Mouse (Mus musculus) kidney, adult 2 months (tissue): ENCODE data around the gene Hcn3. TPM values are rescaled to one million over a fixed set of nuclear protein-coding genes. Genes with fewer than 3 reads are reported as not detected.

Source experiments
- DNase-seq: peaks from one replicate; pipeline ENCODE4 v3.0.0; 2021
- H3K27ac ChIP-seq: fragments of 200-500 bp; 2 replicates; pipeline ENCODE4 v1.5.1; 2012; ENCODE audit warnings: low read depth, low read length, control low read depth, inconsistent platforms; ENCODE audit not compliant: insufficient read depth
- H3K27me3 ChIP-seq: fragments of 200-500 bp; replicated peaks from 2 replicates; pipeline ENCODE4 v1.6.1; 2012; ENCODE audit warnings: mild to moderate bottlenecking, moderate library complexity, low read length, inconsistent platforms; ENCODE audit not compliant: control insufficient read depth, insufficient read depth
- H3K36me3 ChIP-seq: fragments of 200-500 bp; 2 replicates; pipeline ENCODE4 v1.6.1; 2012; ENCODE audit warnings: mild to moderate bottlenecking, moderate library complexity, low read length, inconsistent platforms; ENCODE audit not compliant: control insufficient read depth, insufficient read depth
- H3K4me1 ChIP-seq: fragments of 200-500 bp; 2 replicates; pipeline ENCODE4 v1.6.1; 2011; ENCODE audit warnings: low read length; ENCODE audit not compliant: control insufficient read depth, insufficient read depth
- H3K4me3 ChIP-seq: fragments of 200-500 bp; 2 replicates; pipeline ENCODE4 v1.5.1; 2011; ENCODE audit warnings: mild to moderate bottlenecking, low read depth, low read length, control low read depth; ENCODE audit not compliant: insufficient read depth
- CTCF ChIP-seq: fragments of 200-500 bp; conservative IDR thresholded peaks from 2 replicates; pipeline ENCODE4 v1.5.1; 2011; ENCODE audit warnings: low read depth, mild to moderate bottlenecking, control low read depth, low read length, moderate library complexity, mixed read lengths; ENCODE audit not compliant: insufficient read depth, insufficient read length
- POLR2A ChIP-seq: fragments of 200-500 bp; IDR thresholded peaks from one replicate; pipeline ENCODE4 v1.6.1; 2011; ENCODE audit warnings: low read depth, low read length, control low read depth
- WGBS: fragments of 180-500 bp; shearing (Covaris S2); methylation state at CpG from one replicate; pipeline ENCODE4 v1.1.7; 2018; 5-methylcytosine and 5-hydroxymethylcytosine counted together
- polyA plus RNA-seq: library from polyadenylated mRNA; depleted of rRNA; stranded (reverse); fragments of >200 nt; gene quantifications from 2 replicates; pipeline ENCODE4 v1.2.3, GENCODE M21; 2012

Gene Hcn3
- polyA plus RNA-seq, 1 experiment: 1.4 TPM

DNA sequence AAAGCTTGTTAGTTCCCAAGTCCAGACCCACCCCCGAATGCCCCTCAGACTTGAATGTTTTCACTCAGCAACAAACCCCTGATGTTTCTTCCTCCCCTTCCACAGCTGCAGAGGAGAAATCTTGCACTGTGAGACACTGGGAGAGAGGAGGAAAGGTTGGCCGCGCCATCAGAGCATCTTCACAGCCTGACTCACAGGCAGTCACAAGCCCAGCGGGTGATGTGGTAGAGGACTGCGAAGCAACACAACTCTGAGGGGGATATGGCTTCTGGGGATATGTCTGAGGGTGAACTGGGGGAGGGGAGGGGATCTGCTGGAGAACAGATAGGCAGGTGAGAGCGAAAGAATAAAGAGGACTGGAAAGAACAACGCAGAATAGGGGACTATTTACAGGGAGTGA, 1.3 kb downstream of the Hcn3 start:
- TF ChIP-seq POLR2A (no peak), CTCF (no peak)
- Histone ChIP-seq H3K27ac (no peak overlapping the region), H3K4me1 (no peaks in the 10 kb centered on the region), H3K4me3 (no peak overlapping the region), H3K36me3 (no peaks in the 10 kb centered on the region), H3K27me3 (no peaks in the 10 kb centered on the region)
- no peak for DNase-seq
- WGBS: 23% methylated on average over 7 of the region's 7 CpGs

DNA sequence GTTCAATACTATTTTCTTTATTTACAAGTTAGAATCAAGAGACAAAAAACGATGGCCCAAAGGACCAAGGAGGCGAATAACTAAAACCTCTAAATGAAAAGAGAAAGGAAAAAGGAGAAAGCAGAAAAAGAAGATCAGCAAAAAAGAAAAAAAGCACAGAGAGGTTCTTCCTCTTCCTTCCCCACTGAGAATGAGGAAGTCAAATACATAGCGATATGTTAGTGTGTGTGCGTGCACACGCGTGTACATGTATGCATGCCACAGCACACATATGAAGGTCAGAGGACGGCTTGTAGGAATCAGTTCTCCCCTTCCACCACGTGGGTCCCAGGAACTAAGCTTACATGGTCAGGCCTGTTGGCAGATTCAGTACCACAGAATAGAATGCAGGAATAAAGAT, 3.0 kb downstream of the Hcn3 start:
- Histone ChIP-seq H3K4me3 (no peak overlapping the region), H3K27me3 (no peaks in the 10 kb centered on the region), H3K36me3 (no peaks in the 10 kb centered on the region), H3K4me1 (no peaks in the 10 kb centered on the region), H3K27ac (no peak overlapping the region)
- TF ChIP-seq POLR2A (no peak), CTCF (no peak)
- 85% methylated on average over 8 of the region's 8 CpGs for WGBS
- no peak for DNase-seq

DNA sequence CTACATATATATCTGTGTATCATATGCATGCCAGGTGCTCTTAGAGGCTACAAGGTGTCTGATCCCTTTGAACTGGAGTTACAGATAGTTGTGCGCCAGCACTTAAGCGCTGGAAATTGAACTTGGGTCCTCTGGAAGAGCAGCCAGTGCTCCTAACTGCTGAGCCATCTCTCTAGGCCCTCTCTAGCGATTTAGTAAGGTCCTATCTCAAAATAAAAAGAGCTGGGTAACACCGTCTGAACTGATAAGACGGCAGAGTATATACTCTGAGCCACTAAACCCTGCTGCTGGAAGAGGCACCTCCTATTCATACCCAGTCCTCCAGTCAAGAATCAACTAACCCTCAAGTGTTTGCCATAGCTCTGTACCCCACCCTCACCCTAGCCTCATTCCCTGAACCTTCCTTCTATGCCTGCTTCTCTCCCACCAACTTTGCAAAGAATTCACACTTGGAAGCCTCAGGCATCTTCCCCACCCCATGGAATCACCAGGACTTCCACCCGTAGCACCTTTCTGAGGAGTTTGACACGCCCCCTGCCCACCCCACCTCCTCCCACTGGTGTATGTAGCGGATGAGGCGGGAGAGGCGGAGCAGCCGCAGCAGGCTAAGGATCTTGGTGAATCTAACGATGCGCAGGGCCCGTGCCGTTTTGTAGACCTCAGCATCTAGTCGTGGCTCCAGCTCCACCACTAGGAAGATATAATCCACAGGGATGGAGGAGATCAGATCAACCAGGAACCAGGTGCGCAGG, 7.7 kb downstream of the Hcn3 start:
- Histone ChIP-seq H3K4me3 (no peak overlapping the region), H3K4me1 (no peaks in the 10 kb centered on the region), H3K36me3 (no peaks in the 10 kb centered on the region), H3K27me3 (no peaks in the 10 kb centered on the region), H3K27ac (no peak overlapping the region)
- TF ChIP-seq POLR2A: no peak
- TF ChIP-seq CTCF: no peak
- no peak for DNase-seq
- 57% methylated on average over 17 of the region's 17 CpGs for WGBS

DNA sequence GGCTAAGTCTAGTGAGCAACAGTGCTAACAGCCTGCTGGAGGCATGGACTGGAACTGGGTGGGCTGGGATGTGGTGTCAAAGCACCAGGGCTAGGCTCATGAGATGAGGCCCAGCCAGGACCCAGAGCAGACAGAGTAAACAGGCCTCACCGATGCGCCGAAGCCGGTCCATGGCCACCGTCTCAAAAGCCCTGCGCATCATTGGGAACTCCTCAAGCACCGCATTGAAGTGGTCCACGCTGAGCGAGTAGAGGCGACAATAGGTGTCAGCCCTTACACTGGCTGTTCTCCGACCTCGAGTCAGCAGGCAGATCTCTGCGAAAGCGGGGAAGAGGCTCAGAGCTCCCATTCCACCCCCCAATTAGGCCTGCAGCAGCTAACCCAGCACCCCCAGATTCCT, 11.4 kb downstream of the Hcn3 start:
- Histone ChIP-seq H3K36me3 (no peaks in the 10 kb centered on the region), H3K27ac (no peak overlapping the region), H3K27me3 (no peaks in the 10 kb centered on the region), H3K4me1 (no peaks in the 10 kb centered on the region), H3K4me3 (no peak overlapping the region)
- no peak for DNase-seq
- TF ChIP-seq POLR2A (no peak), CTCF (no peak)
- WGBS: 78% methylated on average over 14 of the region's 14 CpGs

DNA sequence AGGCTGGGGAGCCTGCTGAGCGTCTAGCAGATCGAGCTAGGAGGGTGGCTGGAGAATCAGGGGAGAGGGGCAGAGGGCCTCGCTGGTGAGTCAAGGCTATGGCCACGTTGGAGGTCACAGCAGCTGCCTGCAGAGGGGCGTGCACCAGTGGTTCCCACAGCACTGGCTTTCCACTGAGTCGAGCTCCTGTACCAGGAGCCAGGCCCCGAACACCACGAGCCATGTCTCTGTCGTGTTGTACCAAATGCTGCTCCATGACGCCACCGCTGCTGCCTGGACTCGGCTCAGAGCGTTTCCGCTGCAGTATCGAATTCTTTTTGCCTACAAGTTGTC, 12.1 kb downstream of the Hcn3 start:
- Histone ChIP-seq H3K27me3 (no peaks in the 10 kb centered on the region), H3K4me1 (no peaks in the 10 kb centered on the region), H3K36me3 (no peaks in the 10 kb centered on the region), H3K27ac (no peak overlapping the region), H3K4me3 (peak overlapping the region; percentile 12; the same call in 1 of the 2 replicates)
- WGBS: 8% methylated on average over 15 of the region's 15 CpGs
- DNase-seq: peak; percentile 11
- no peak for TF ChIP-seq CTCF

DNA sequence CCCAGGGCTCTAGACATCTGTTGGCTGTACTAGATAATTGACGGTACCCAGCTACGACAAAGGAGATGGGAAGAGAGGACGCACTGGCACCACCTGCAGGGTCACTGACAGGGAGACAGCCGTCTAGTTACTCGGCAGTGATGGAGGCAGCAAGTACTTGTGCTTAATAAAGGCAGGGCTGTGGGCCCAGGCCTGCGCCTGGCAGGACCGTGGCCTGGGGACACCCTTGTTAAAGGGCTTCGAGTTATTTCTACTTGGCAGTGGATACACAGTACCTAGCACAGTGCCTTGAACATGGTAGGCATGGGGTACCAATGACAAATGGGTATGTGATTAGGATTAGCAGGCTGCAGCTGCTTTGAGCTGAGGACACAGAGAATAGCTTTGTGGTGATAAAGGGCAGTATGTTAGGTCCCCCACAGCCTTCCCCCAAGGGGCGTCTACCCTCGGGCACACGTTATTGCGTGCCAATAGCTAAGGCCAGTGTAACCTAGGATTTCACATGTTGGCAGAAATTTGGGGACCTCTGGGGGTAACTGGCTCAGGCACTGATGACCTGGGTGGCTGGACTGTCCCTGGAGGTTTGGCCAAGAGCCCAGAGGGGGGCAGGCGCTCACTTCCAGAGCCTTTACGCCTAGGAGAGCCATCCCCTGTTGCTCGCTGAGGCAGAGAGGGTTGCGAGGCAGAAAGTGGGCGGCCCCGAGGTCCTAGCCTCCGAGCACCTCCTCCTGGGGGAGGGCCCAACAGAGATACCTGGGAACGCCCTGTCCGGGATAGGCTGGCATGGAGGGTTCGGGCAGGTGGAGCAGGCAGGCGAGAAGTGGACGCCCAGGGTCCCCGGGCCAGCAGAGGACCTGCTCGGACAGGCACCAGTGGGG, 12.7 kb downstream of the Hcn3 start:
- Histone ChIP-seq H3K27me3 (no peaks in the 10 kb centered on the region), H3K4me3 (peak overlapping the region; percentile 12; the same call in 1 of the 2 replicates), H3K36me3 (no peaks in the 10 kb centered on the region), H3K4me1 (no peaks in the 10 kb centered on the region), H3K27ac (no peak overlapping the region)
- peak; percentile 77 for DNase-seq
- TF ChIP-seq CTCF: no peak; the same call in 1 of the 2 replicates
- TF ChIP-seq POLR2A: no peak
- WGBS: 24% methylated on average over 26 of the region's 26 CpGs

DNA sequence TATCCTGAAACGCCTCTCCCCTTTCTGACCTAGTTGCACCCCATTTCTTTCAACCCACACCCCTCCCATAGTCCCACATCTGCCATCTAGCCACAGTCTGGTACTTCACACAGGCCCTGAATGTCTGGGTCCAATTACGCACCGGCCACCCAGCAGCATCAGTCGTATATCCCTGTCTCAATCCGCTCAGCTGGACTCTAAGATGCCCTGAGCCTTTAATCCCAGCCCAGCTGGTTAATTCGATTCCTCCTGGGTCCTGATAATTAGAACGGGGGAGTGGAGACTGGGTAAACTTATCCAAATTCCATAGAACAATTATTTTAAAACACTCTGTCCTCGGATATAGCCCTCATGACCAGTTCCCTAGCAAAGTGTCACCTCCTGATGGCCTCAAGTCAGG, 14.4 kb downstream of the Hcn3 start:
- TF ChIP-seq POLR2A (no peak), CTCF (no peak)
- no peak for DNase-seq
- Histone ChIP-seq H3K36me3 (no peaks in the 10 kb centered on the region), H3K4me3 (no peak overlapping the region), H3K27me3 (no peaks in the 10 kb centered on the region), H3K27ac (no peak overlapping the region), H3K4me1 (no peaks in the 10 kb centered on the region)
- 56% methylated on average over 8 of the region's 8 CpGs for WGBS
